Mouse (Mus musculus) layer of hippocampus, postnatal 14 days (tissue): ENCODE measurements around the gene Grhl3. TPM values are rescaled to one million over a fixed set of nuclear protein-coding genes. Genes with fewer than 3 reads are reported as not detected.
"Not testable (repeated sequence)": the region's sequence is repeated elsewhere in the genome, so short reads cannot be mapped to it uniquely, and the experiment has no call there.

Experiments used
- DNase-seq, 2 experiments: peaks; one replicate each; pipeline ENCODE4 v3.0.0; 2021 to 2022; ENCODE audit warnings: low spot score in 2 of 2, mixed read lengths in 1 of 2
- long read RNA-seq, 2 experiments: library from polyadenylated mRNA; stranded (forward); transcript quantifications; one replicate each; pipeline ENCODE4 v2.0.0; 2021
- total RNA-seq, 2 experiments: library from RNA; stranded (reverse); gene quantifications; 2 replicates each; pipeline ENCODE4 v1.2.3; 2021

The Grhl3 gene
- total RNA-seq = under 1 TPM; 0.41 to 0.43 TPM
- long read RNA-seq, experiment 1 = 0 reads
- long read RNA-seq, experiment 2 = 0 reads

GRCm38 (mm10) chr4:135573251-135573808 lies at the start of gene Grhl3:
Gene Grhl3, minus strand, starts transcription at chr4:135573630.
- peak in 1 of 2 experiments; percentile 14 for DNase-seq

GRCm38 (mm10) chr4:135622290-135622689 lies 48.9 kb upstream of the Grhl3 start:
- peak in 1 of 2 experiments; percentile 19 for DNase-seq

GRCm38 (mm10) chr4:135620461-135620860 lies 47.0 kb upstream of the Grhl3 start:
- DNase-seq = no peak

- no peak for DNase-seq
Measured at GRCm38 (mm10) chr4:135617783-135618470, 44.5 kb upstream of the Grhl3 start.

- no peak for DNase-seq
Measured at GRCm38 (mm10) chr4:135617038-135617437, 43.6 kb upstream of the Grhl3 start.

- not testable (repeated sequence) for DNase-seq
Measured at GRCm38 (mm10) chr4:135615307-135615706, 41.9 kb upstream of the Grhl3 start.

- no peak for DNase-seq
Measured at GRCm38 (mm10) chr4:135609986-135610385, 36.6 kb upstream of the Grhl3 start.

GRCm38 (mm10) chr4:135607979-135608885 lies 34.8 kb upstream of the Grhl3 start:
- no peak for DNase-seq

GRCm38 (mm10) chr4:135606271-135606670 lies 32.8 kb upstream of the Grhl3 start:
- DNase-seq = no peak

GRCm38 (mm10) chr4:135601530-135601929 lies 28.1 kb upstream of the Grhl3 start:
- no peak for DNase-seq

- no peak for DNase-seq
Measured at GRCm38 (mm10) chr4:135599497-135600182, 26.2 kb upstream of the Grhl3 start.

GRCm38 (mm10) chr4:135598998-135599397 lies 25.6 kb upstream of the Grhl3 start:
- no peak for DNase-seq

- no peak for DNase-seq
Measured at GRCm38 (mm10) chr4:135597571-135597970, 24.1 kb upstream of the Grhl3 start.

- DNase-seq = no peak
Measured at GRCm38 (mm10) chr4:135595943-135596342, 22.5 kb upstream of the Grhl3 start.

GRCm38 (mm10) chr4:135591610-135592304 lies 18.3 kb upstream of the Grhl3 start:
- DNase-seq = no peak

- DNase-seq = no peak
Measured at GRCm38 (mm10) chr4:135591086-135591485, 17.7 kb upstream of the Grhl3 start.

GRCm38 (mm10) chr4:135584838-135585237 lies 11.4 kb upstream of the Grhl3 start:
- no peak for DNase-seq

GRCm38 (mm10) chr4:135581222-135581910 lies 7.9 kb upstream of the Grhl3 start:
- no peak for DNase-seq

GRCm38 (mm10) chr4:135579695-135580094 lies 6.3 kb upstream of the Grhl3 start:
- DNase-seq = no peak

- DNase-seq = no peak
Measured at GRCm38 (mm10) chr4:135578490-135578889, 5.1 kb upstream of the Grhl3 start.
